Mouse (Mus musculus): ENCODE measurements at regions not wholly inside any gene's neighbourhood (a gene's known extent, or its start where the extent isn't known, plus 50 kb on each side); places are given as distances from the start of the nearest gene placed in this dataset.

DNA sequence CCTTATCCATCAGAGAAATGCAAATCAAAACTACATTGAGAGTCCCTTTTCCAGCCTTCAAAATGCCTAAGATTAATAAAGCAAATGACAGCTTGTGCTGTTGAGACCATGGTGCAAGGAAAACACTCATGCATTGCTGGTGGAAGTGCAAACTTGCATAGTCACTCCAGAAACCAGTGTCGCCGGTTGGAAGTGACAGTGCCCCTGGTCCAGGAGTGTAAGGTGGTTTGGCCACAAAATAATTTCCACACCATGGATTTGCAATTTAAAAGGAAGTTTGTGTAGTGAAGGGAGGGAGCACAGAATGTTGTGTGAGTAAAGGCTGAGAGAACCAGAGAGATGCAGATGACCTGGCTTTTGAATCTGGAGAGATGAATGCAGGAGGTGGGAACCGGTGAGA is 52.4 kb upstream of the Mad2l1 start:
- Histone ChIP-seq H3K36me3 (ENCODE audit: control insufficient read depth, insufficient read depth, low read length) (no peaks in the 10 kb centered on the region), H3K27me3 (ENCODE audit: control insufficient read depth, insufficient read depth, low read length) (no peaks in the 10 kb centered on the region), H3K9ac (ENCODE audit: low read depth, low read length) (no peak overlapping the region), H3K4me2 (replicated peaks; ENCODE audit: low read depth, low read length) (no peak overlapping the region), H3K4me1 (ENCODE audit: control insufficient read depth, insufficient read depth, low read length) (peaks cover 4% of the 10 kb centered on the region; the same call in 1 of the 2 replicates), H3K9me3 (ENCODE audit: control insufficient read depth, low read length) (no peaks in the 10 kb centered on the region), H3K4me3 (ENCODE audit: low read length) (no peak overlapping the region), H3K27ac (ENCODE audit: low read depth, low read length) (no peak overlapping the region)
- ATAC-seq (ENCODE audit: low FRiP score, low TSS enrichment): no peak
- WGBS: 89% methylated on average over 3 of the region's 3 CpGs
